Mouse (Mus musculus) forebrain, embryonic 15.5 days (tissue): ENCODE results near the gene Myo1b. TPM values are rescaled to one million over a fixed set of nuclear protein-coding genes. Genes with fewer than 3 reads are reported as not detected.

Experiments used
- ATAC-seq: fragments of 200-750 bp; cut with Nextera tagmentation; replicated peaks from 2 replicates; pipeline ENCODE4 v1.8.0; 2017; ENCODE audit warnings: mild to moderate bottlenecking, moderate TSS enrichment, moderate library complexity
- H3K27ac ChIP-seq: fragments of 300-500 bp; sonication (generic); replicated peaks from 2 replicates; pipeline ENCODE4 v1.5.1; 2015; ENCODE audit warnings: mild to moderate bottlenecking, inconsistent platforms
- H3K27me3 ChIP-seq: fragments of 300-500 bp; sonication (generic); 2 replicates; pipeline ENCODE4 v1.6.1; 2015; ENCODE audit warnings: inconsistent platforms
- H3K36me3 ChIP-seq: fragments of 300-500 bp; sonication (generic); 2 replicates; pipeline ENCODE4 v1.6.1; 2015; ENCODE audit warnings: mild to moderate bottlenecking, inconsistent platforms
- H3K4me1 ChIP-seq: fragments of 300-500 bp; sonication (generic); 2 replicates; pipeline ENCODE4 v1.6.1; 2015; ENCODE audit warnings: inconsistent platforms
- H3K4me2 ChIP-seq: fragments of 300-500 bp; sonication (generic); replicated peaks from 2 replicates; pipeline ENCODE4 v1.6.1; 2015; ENCODE audit warnings: mild to moderate bottlenecking, inconsistent platforms
- H3K4me3 ChIP-seq: fragments of 300-500 bp; sonication (generic); 2 replicates; pipeline ENCODE4 v1.5.1; 2015; ENCODE audit warnings: mild to moderate bottlenecking, inconsistent platforms
- H3K9ac ChIP-seq: fragments of 300-500 bp; sonication (generic); replicated peaks from 2 replicates; pipeline ENCODE4 v1.6.1; 2015; ENCODE audit warnings: mild to moderate bottlenecking, inconsistent platforms
- H3K9me3 ChIP-seq: fragments of 300-500 bp; sonication (generic); 2 replicates; pipeline ENCODE4 v1.6.1; 2016; ENCODE audit warnings: inconsistent platforms
- WGBS: fragments of 180-500 bp; shearing (Covaris S2); methylation state at CpG from one replicate; pipeline ENCODE4 v1.1.7; 2015; ENCODE audit warnings: mixed read lengths; 5-methylcytosine and 5-hydroxymethylcytosine counted together
- polyA plus RNA-seq: library from polyadenylated mRNA; unstranded; fragments of >200 nt; fragmentation: Nextera tagmentation; extraction: Ambion mirVana; gene quantifications from 2 replicates; pipeline ENCODE4 v1.2.1, GENCODE M21; 2015

Gene Myo1b
- polyA plus RNA-seq, 1 experiment from 2014 or later: 86.4 TPM

- Histone ChIP-seq H3K4me2 (no peak overlapping the region), H3K27ac (no peak overlapping the region), H3K9ac (no peak overlapping the region), H3K36me3 (peaks cover 2% of the 10 kb centered on the region; the same call in 1 of the 2 replicates), H3K27me3 (no peaks in the 10 kb centered on the region), H3K4me3 (no peak overlapping the region), H3K4me1 (peaks cover 9% of the 10 kb centered on the region), H3K9me3 (no peaks in the 10 kb centered on the region)
- ATAC-seq: no peak
- WGBS: 32% methylated on average over 5 of the region's 5 CpGs
Observed at GRCm38 (mm10) chr1:51805040-51805610, 110.7 kb downstream of the Myo1b start.

DNA sequence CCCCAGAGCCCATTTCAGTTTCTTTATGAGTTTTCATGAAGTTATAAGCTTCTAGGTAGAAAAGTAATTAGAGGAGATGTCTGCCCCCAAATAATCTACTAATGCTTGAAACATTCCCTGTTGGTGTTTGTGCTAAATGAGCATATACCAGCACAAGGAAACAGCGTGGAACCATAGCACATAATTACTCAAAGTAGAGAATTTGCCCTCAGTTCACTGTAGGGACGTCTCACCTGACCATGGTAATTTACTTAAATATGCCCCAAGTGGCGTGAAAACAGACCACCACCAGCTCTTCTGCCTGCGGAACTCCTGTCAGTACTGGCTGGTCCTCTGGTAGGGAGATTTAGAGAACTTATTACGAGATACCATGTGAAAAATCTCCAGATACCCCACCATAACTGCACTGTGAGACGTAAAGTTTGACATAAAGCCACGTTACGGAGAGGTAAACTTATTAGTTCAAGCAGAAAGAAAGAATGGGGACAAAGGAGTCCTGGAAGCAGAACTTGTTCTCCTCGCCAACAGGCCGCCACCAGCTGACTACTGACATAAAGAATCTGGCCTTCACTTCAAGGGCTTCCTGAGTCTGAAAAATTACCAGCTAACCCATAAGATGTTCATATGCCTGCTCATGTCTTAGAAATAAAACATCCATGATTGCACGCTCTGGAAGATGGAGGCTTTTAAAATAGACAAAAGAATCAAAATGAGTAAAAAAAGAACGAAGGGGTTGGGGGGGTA, 111.4 kb downstream of the Myo1b start:
- Histone ChIP-seq H3K9ac (no peak overlapping the region), H3K4me1 (peaks cover 9% of the 10 kb centered on the region), H3K27ac (no peak overlapping the region), H3K36me3 (peaks cover 7% of the 10 kb centered on the region; the same call in 1 of the 2 replicates), H3K4me2 (no peak overlapping the region), H3K27me3 (no peaks in the 10 kb centered on the region), H3K9me3 (no peaks in the 10 kb centered on the region), H3K4me3 (no peak overlapping the region)
- WGBS: 35% methylated on average over 12 of the region's 12 CpGs
- no peak for ATAC-seq

GRCm38 (mm10) chr1:51798011-51798471, 117.8 kb downstream of the Myo1b start:
- H3K27me3 ChIP-seq: no peaks in the 10 kb centered on the region
- ATAC-seq: peak; percentile 57; the same call in 1 of the 2 replicates
- H3K4me1 ChIP-seq: peaks cover 19% of the 10 kb centered on the region
- 38% methylated on average over 7 of the region's 7 CpGs for WGBS
- no peaks in the 10 kb centered on the region for H3K9me3 ChIP-seq
- peaks cover 13% of the 10 kb centered on the region; the same call in 1 of the 2 replicates for H3K36me3 ChIP-seq
- H3K4me3 ChIP-seq: no peak overlapping the region
- H3K4me2 ChIP-seq: no peak overlapping the region
- peak overlapping the region; percentile 56 for H3K27ac ChIP-seq
- H3K9ac ChIP-seq: no peak overlapping the region

DNA sequence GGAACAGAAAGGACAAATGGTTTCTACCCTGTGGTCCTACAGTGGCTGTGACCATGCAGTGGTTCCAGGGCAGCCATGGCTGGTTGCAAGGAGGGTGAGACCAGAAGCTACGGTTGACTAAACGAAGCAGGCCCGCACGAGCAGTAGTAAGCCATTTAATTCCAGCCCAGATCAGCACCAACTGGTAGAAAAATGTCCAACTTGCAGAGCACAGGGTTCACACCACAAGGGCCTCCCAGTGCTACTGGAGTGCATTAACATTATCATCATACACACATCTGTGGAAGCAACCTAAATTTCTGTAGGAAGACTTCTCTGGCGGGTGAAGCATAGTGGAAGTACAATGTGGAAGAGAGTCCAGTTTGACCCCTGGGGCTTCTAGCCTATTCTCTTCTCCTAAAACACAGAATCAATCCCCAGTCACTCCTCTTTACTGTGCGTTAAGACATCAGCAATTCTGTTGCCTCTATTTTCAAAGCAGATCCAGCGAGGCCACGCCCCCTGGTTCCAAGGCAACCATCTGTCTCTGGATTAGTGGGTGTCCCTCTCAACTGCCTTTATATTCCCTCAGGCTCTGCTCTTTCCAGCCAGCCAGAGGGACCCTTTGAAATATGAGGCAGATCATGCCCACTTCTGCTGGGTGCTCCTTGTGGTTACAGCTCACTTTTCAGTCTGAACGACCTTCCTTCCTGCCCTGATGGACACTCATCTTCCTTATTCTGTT, 120.1 kb downstream of the Myo1b start:
- no peak overlapping the region for H3K4me3 ChIP-seq
- H3K9me3 ChIP-seq: no peaks in the 10 kb centered on the region
- no peak overlapping the region for H3K27ac ChIP-seq
- H3K36me3 ChIP-seq: peaks cover 29% of the 10 kb centered on the region
- no peak overlapping the region for H3K9ac ChIP-seq
- H3K27me3 ChIP-seq: no peaks in the 10 kb centered on the region
- 58% methylated on average over 9 of the region's 9 CpGs for WGBS
- no peak overlapping the region for H3K4me2 ChIP-seq
- peaks cover 19% of the 10 kb centered on the region for H3K4me1 ChIP-seq
- 0 out of 2 replicates have a peak, but pooled peaks have one; percentile 46 for ATAC-seq

GRCm38 (mm10) chr1:51789269-51789668, 126.6 kb downstream of the Myo1b start:
- WGBS: 70% methylated on average over 6 of the region's 6 CpGs
- Histone ChIP-seq H3K27ac (no peak overlapping the region), H3K27me3 (no peaks in the 10 kb centered on the region), H3K4me3 (no peak overlapping the region), H3K36me3 (peaks cover 23% of the 10 kb centered on the region), H3K9me3 (no peaks in the 10 kb centered on the region), H3K4me1 (no peaks in the 10 kb centered on the region), H3K4me2 (no peak overlapping the region), H3K9ac (no peak overlapping the region)
- no peak for ATAC-seq

DNA sequence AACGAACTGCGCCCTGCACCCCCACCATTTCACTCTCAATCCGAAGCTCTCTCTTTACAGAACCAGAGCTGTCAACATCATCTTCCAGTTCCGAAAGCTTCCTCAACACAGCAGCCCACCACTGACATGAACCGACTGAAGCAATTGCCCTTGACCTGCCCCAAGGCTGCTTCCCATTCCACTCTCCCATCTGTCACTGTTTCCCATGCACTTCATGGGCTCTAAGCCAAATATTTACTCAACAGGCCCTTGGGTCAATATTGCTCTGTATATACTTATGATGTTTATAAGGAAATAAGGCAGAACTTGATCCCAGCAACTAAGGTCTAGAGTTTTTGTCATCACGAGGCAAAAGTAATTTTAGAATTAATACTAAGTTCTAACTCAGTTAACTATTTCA, 133.8 kb downstream of the Myo1b start:
- Histone ChIP-seq H3K4me2 (no peak overlapping the region), H3K9me3 (no peaks in the 10 kb centered on the region), H3K9ac (no peak overlapping the region), H3K27me3 (no peaks in the 10 kb centered on the region), H3K4me3 (no peak overlapping the region), H3K36me3 (peaks cover 15% of the 10 kb centered on the region), H3K27ac (no peak overlapping the region), H3K4me1 (no peaks in the 10 kb centered on the region)
- ATAC-seq: no peak
- 77% methylated on average over 6 of the region's 6 CpGs for WGBS

DNA sequence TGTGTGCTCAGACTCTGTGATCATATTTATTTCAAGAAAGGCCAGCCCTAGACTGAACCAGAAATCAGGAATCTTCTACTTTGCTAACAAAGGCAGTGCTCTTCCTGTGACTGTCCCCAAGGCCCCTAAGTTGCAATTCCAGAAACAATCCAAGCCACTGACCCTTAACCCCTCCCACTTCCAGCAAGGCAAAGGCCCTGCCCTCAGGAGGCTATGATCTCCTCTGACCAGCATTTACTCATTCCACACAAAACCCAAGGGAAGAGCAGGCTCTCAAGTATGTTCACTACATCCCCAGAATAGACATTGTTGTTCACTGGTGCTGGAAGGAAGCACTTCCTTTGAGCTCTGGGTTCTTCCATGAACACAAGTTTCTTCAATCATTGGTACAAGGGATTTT, 135.5 kb downstream of the Myo1b start:
- H3K4me1 ChIP-seq: no peaks in the 10 kb centered on the region
- no peak overlapping the region for H3K9ac ChIP-seq
- no peaks in the 10 kb centered on the region for H3K27me3 ChIP-seq
- H3K9me3 ChIP-seq: no peaks in the 10 kb centered on the region
- no peak overlapping the region for H3K4me2 ChIP-seq
- H3K4me3 ChIP-seq: no peak overlapping the region
- H3K27ac ChIP-seq: no peak overlapping the region
- peaks cover 25% of the 10 kb centered on the region for H3K36me3 ChIP-seq
- ATAC-seq: no peak

DNA sequence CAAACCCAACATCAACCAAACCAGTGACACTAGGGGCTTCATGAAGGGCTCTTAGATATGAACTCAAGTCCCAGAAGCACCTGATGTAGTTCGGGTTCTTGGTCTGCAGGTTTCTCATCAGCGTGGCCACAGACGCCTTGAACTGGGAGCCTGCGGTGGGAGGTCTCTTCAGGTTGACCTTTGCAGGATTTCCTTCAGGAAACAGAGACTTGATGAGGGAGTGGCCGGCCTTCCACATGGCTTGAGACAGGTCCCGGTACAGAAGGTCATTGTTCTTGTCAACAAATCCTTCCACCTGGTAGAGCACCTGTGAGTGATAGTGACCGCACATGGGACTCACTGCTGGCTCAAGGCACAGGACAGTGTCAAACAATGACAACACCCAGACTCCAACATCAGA, 137.6 kb downstream of the Myo1b start:
- Histone ChIP-seq H3K9me3 (no peaks in the 10 kb centered on the region), H3K9ac (no peak overlapping the region), H3K4me3 (no peak overlapping the region), H3K27ac (no peak overlapping the region), H3K4me2 (no peak overlapping the region), H3K27me3 (no peaks in the 10 kb centered on the region), H3K4me1 (no peaks in the 10 kb centered on the region), H3K36me3 (peaks cover 40% of the 10 kb centered on the region)
- ATAC-seq: no peak
- WGBS: 93% methylated on average over 7 of the region's 7 CpGs

- Histone ChIP-seq H3K9me3 (no peaks in the 10 kb centered on the region), H3K4me3 (no peak overlapping the region), H3K9ac (no peak overlapping the region), H3K36me3 (peaks cover 56% of the 10 kb centered on the region), H3K27ac (no peak overlapping the region), H3K27me3 (no peaks in the 10 kb centered on the region), H3K4me2 (no peak overlapping the region), H3K4me1 (0 out of 2 replicates have a peak, but pooled peaks cover 5% of the 10 kb centered on the region)
- ATAC-seq: no peak
- 86% methylated on average over 5 of the region's 5 CpGs for WGBS
Observed at GRCm38 (mm10) chr1:51770504-51770871, 145.4 kb downstream of the Myo1b start.

- WGBS: 91% methylated on average over 12 of the region's 12 CpGs
- no peak overlapping the region for H3K4me2 ChIP-seq
- H3K4me1 ChIP-seq: 0 out of 2 replicates have a peak, but pooled peaks cover 5% of the 10 kb centered on the region
- no peaks in the 10 kb centered on the region for H3K27me3 ChIP-seq
- peaks cover 51% of the 10 kb centered on the region for H3K36me3 ChIP-seq
- H3K9me3 ChIP-seq: no peaks in the 10 kb centered on the region
- no peak overlapping the region for H3K27ac ChIP-seq
- no peak overlapping the region for H3K4me3 ChIP-seq
- no peak for ATAC-seq
- H3K9ac ChIP-seq: no peak overlapping the region
Observed at GRCm38 (mm10) chr1:51769815-51770503, 145.9 kb downstream of the Myo1b start.

DNA sequence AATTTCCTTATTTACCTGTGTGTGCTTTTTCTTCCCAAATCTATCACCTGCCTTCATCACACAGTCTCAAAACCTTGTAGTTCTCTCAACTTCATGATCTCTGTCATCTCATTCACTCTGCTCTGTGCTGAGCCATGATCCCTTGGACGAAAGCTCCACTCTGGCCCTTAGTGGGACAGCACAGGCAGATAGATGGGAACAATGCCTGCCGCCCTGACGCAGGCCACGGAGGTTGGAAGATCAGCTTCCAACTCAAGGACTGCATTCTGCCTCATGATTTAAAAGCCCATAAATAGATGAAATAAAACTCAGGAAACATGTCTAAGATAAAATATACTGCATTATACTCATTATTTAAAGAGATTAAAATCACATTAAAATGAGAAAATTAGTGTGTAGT, 149.6 kb downstream of the Myo1b start:
- H3K36me3 ChIP-seq: peaks cover 37% of the 10 kb centered on the region

GRCm38 (mm10) chr1:51765156-51765555, 150.7 kb downstream of the Myo1b start:
- H3K4me1 ChIP-seq: 0 out of 2 replicates have a peak, but pooled peaks cover 5% of the 10 kb centered on the region
- 77% methylated on average over 5 of the region's 5 CpGs for WGBS
- no peaks in the 10 kb centered on the region for H3K27me3 ChIP-seq
- no peak overlapping the region for H3K4me2 ChIP-seq
- H3K9ac ChIP-seq: no peak overlapping the region
- H3K4me3 ChIP-seq: no peak overlapping the region
- H3K27ac ChIP-seq: no peak overlapping the region
- peaks cover 29% of the 10 kb centered on the region for H3K36me3 ChIP-seq
- no peaks in the 10 kb centered on the region for H3K9me3 ChIP-seq
- ATAC-seq: no peak

More for the DNA sequence above, 149.6 kb downstream of the Myo1b start:
- 91% methylated on average over 4 of the region's 4 CpGs for WGBS
- H3K4me2 ChIP-seq: no peak overlapping the region
- H3K9ac ChIP-seq: no peak overlapping the region
- H3K4me1 ChIP-seq: 0 out of 2 replicates have a peak, but pooled peaks cover 5% of the 10 kb centered on the region
- no peaks in the 10 kb centered on the region for H3K27me3 ChIP-seq
- no peaks in the 10 kb centered on the region for H3K9me3 ChIP-seq
- no peak overlapping the region for H3K4me3 ChIP-seq
- no peak for ATAC-seq
- no peak overlapping the region for H3K27ac ChIP-seq
